Mouse (Mus musculus) megakaryocyte, embryonic 14.5 days (primary cell): ENCODE results near the gene Nrgn.

Experiments
- FLI1 ChIP-seq: IDR thresholded peaks from 2 replicates; pipeline ENCODE4 v1.6.1; 2012; ENCODE audit warnings: low read length, inconsistent platforms, mixed read lengths
- GATA1 ChIP-seq: IDR thresholded peaks from 3 replicates; pipeline ENCODE4 v1.6.1; 2012; ENCODE audit warnings: mixed read lengths, low read length, inconsistent platforms, borderline replicate concordance

DNA sequence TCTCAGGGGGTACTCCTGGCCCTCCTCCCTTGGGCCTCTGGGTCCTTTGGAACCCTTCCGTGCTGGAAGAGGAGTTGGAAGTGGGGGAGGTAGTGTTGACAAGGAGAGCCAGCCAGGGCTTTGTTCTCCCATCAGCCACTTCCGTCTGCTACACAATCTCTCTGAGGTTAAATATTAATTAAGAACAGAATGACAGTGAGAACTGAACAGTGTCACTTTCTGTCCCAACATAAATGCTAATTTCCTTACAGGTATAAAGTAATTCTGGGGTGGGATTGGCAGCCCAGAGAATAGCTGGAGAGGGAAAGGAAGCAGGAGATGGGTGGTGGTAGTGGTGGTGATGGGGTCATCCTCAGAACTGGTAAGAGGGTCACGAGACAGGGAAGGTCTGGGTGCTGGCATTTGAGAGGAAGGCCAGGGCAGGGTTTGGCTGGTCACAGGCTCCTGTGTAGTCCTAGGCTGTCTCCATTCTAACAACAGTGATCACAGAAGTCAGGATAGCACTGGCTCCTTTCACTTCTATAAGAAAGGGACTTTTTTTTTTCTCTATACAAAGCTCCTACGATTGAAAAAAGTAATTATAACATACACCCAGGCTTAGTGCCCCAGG, 16.0 kb upstream of the Nrgn start:
- TF ChIP-seq GATA1 (no peak), FLI1 (no peak)
